Mouse (Mus musculus) neural tube, embryonic 14.5 days (tissue): ENCODE results near the gene Dolpp1. TPM values are rescaled to one million over a fixed set of nuclear protein-coding genes. Genes with fewer than 3 reads are reported as not detected.

Experiments used
- ATAC-seq: fragments of 200-750 bp; cut with Nextera tagmentation; 2 replicates; pipeline ENCODE4 v1.8.0; 2017; ENCODE audit warnings: low read depth, mild to moderate bottlenecking, moderate TSS enrichment, moderate library complexity
- H3K27ac ChIP-seq: fragments of 300-500 bp; sonication (generic); 2 replicates; pipeline ENCODE4 v1.5.1; 2014; ENCODE audit warnings: low read depth, mild to moderate bottlenecking, control low read depth, low read length, moderate library complexity, mixed read lengths
- H3K27me3 ChIP-seq: fragments of 300-500 bp; sonication (generic); 2 replicates; pipeline ENCODE4 v1.6.1; 2014; ENCODE audit warnings: low read length; ENCODE audit not compliant: control insufficient read depth, insufficient read depth
- H3K36me3 ChIP-seq: fragments of 300-500 bp; sonication (generic); 2 replicates; pipeline ENCODE4 v1.6.1; 2014; ENCODE audit warnings: low read length, mixed read lengths; ENCODE audit not compliant: control insufficient read depth, insufficient read depth
- H3K4me1 ChIP-seq: fragments of 300-500 bp; sonication (generic); 2 replicates; pipeline ENCODE4 v1.6.1; 2014; ENCODE audit warnings: low read length; ENCODE audit not compliant: control insufficient read depth, insufficient read depth
- H3K4me2 ChIP-seq: fragments of 300-500 bp; sonication (generic); 2 replicates; pipeline ENCODE4 v1.6.1; 2014; ENCODE audit warnings: mild to moderate bottlenecking, low read depth, low read length, control low read depth
- H3K4me3 ChIP-seq: fragments of 300-500 bp; sonication (generic); 2 replicates; pipeline ENCODE4 v1.5.1; 2014; ENCODE audit warnings: low read depth, low read length, control low read depth, mixed read lengths
- H3K9ac ChIP-seq: fragments of 300-500 bp; sonication (generic); replicated peaks from 2 replicates; pipeline ENCODE4 v1.6.1; 2014; ENCODE audit warnings: low read depth, mild to moderate bottlenecking, control low read depth, low read length, mixed read lengths
- H3K9me3 ChIP-seq: fragments of 300-500 bp; sonication (generic); 2 replicates; pipeline ENCODE4 v1.6.1; 2016; ENCODE audit warnings: low read length; ENCODE audit not compliant: control insufficient read depth
- WGBS: fragments of 180-500 bp; shearing (Covaris S2); extraction: QIAGEN DNeasy Blood & Tissue Kit; methylation state at CpG from one replicate; pipeline ENCODE4 v1.1.7; 2014; 5-methylcytosine and 5-hydroxymethylcytosine counted together
- microRNA-seq: library from miRNA; unstranded; fragments of <30 nt; microRNA quantifications from one replicate; pipeline ENCODE4, GENCODE M21; 2016
- polyA plus RNA-seq: library from polyadenylated mRNA; unstranded; fragments of >200 nt; fragmentation: Nextera tagmentation; extraction: Ambion mirVana; gene quantifications from 2 replicates; pipeline ENCODE4 v1.2.1, GENCODE M21; 2014

The Dolpp1 gene
- polyA plus RNA-seq, 1 experiment from 2014 or later: 57.7 TPM

DNA sequence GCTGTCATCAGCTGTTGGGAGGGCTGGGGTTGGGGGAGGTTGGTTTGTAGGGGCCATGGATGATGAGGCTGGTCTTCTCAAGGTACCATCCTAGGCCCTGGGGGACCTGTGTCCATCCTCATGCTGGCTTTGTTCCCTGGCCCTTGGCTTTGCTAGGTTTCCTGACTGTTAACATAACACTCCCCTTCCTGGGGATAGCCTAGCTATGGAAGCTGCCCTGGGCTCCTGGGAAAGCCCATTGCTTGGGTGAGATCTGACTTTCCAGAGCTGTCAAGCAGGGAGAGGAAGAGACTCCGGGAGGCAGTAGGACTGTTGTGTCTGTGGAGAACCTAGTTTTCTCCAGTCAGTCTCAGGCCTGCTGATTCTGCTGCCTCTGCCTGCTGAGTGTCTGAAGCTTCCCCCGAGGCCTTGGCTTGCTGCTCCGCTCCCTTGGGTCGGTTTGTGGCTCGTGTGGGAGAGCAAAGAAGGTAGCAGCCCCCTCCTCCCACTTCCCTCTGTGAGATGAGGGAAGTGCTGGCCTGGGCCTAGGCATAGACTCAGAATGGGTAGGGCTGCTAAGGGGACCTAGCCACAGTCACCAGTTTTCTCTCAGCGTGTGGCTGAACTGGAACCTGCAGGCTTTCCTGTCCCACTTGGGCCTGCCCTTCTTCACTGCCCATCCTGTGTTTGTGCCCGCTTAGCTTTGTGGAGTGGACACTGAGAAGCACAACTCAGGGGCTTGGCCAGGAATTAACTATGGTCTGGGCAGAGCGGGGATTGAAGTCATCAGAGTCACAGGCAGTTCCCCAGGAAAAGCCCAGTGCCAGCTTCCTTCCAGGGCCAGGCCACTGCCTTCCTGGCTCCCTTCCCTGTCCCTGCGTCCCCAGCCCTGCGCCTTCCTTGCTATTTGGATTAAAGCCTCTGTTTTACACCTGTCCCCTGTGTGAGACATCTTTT lies 55.1 kb downstream of the Dolpp1 start:
- ATAC-seq: no peak
- Histone ChIP-seq H3K4me1 (peaks cover 12% of the 10 kb centered on the region), H3K36me3 (peaks cover 20% of the 10 kb centered on the region; the same call in 1 of the 2 replicates), H3K4me2 (no peak overlapping the region), H3K27me3 (no peaks in the 10 kb centered on the region), H3K27ac (peak overlapping the region; percentile 44; the same call in 1 of the 2 replicates), H3K9me3 (no peaks in the 10 kb centered on the region), H3K9ac (no peak overlapping the region), H3K4me3 (no peak overlapping the region)
- WGBS: 89% methylated on average over 10 of the region's 10 CpGs

GRCm38 (mm10) chr2:30448371-30448770 lies 56.3 kb downstream of the Dolpp1 start:
- no peaks in the 10 kb centered on the region for H3K27me3 ChIP-seq
- 93% methylated on average over 7 of the region's 7 CpGs for WGBS
- H3K4me1 ChIP-seq: no peaks in the 10 kb centered on the region; the same call in 1 of the 2 replicates
- H3K9me3 ChIP-seq: no peaks in the 10 kb centered on the region
- no peak for ATAC-seq
- peaks cover 15% of the 10 kb centered on the region; the same call in 1 of the 2 replicates for H3K36me3 ChIP-seq
- no peak overlapping the region for H3K4me3 ChIP-seq
- H3K27ac ChIP-seq: no peak overlapping the region
- H3K4me2 ChIP-seq: no peak overlapping the region
- H3K9ac ChIP-seq: no peak overlapping the region

Small RNAs within 50 kb of the gene (microRNA-seq; reads per million reads assigned to microRNA genes)
- not detected for gene Gm47292

Other genes with a start within 250 kb of the Dolpp1 start
- 27.1 and 30.4 TPM in 2 replicates for gene Endog, start 220.8 kb upstream of the Dolpp1 start, polyA plus RNA-seq
- 59.5 and 64.2 TPM in 2 replicates for gene Spout1, start 213.8 kb upstream of the Dolpp1 start, polyA plus RNA-seq
- gene Kyat1, start 186.4 kb upstream of the Dolpp1 start, polyA plus RNA-seq: 14.5 and 19.5 TPM in 2 replicates
- gene Lrrc8a, start 154.5 kb upstream of the Dolpp1 start, polyA plus RNA-seq: 54.0 and 62.2 TPM in 2 replicates
- gene Gm28035, start 151.7 kb upstream of the Dolpp1 start, polyA plus RNA-seq: 0.15 and 0.17 TPM in 2 replicates
- gene Phyhd1, start 126.1 kb upstream of the Dolpp1 start, polyA plus RNA-seq: 4.5 and 5.1 TPM in 2 replicates
- not detected in 2 replicates for gene Gm28038, start 111.2 kb upstream of the Dolpp1 start, polyA plus RNA-seq
- gene Dolk, start 105.9 kb upstream of the Dolpp1 start, polyA plus RNA-seq: 36.4 and 39.4 TPM in 2 replicates
- 21.8 and 25.3 TPM in 2 replicates for gene Nup188, start 105.9 kb upstream of the Dolpp1 start, polyA plus RNA-seq
- 132 and 145 TPM in 2 replicates for gene Sh3glb2, start 32.9 kb upstream of the Dolpp1 start, polyA plus RNA-seq
- 28.9 and 30.9 TPM in 2 replicates for gene Miga2, start 28.0 kb upstream of the Dolpp1 start, polyA plus RNA-seq
- 27.7 and 32.4 TPM in 2 replicates for gene Crat, start 23.6 kb downstream of the Dolpp1 start, polyA plus RNA-seq
- 65.8 and 70.7 TPM in 2 replicates for gene Ptpa, start 23.8 kb downstream of the Dolpp1 start, polyA plus RNA-seq
- gene Ier5l, start 82.0 kb downstream of the Dolpp1 start, polyA plus RNA-seq: 2.3 and 2.6 TPM in 2 replicates
- gene Cstad, start 202.8 kb downstream of the Dolpp1 start, polyA plus RNA-seq: 1.2 and 1.3 TPM in 2 replicates